16 mouse cellular contexts compared by ENCODE assay signal in the genomic region with DNA sequence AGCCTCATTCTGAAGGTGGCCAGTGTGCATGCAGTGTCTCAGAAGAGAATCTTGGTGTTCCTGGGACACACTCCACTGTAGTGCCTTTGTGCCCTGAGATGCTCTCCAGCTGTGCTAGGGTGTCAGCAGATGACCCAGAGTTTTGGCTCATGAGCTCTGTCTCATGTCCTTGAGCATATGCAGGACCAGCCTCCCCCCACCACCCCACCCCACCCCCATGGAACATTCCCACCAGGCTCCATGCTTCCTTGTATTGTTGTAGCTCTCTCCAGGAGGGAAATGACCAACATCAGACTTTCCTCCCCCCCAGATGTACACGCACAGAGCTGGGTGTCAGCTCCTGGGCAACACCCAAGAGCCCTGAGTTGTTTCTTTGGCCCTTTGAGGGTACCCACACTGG. TPM values are rescaled to one million over a fixed set of nuclear protein-coding genes. Genes with fewer than 3 reads are reported as not detected.
DNase-seq lines count a peak whose midpoint lies in the region; ATAC-seq and TF ChIP-seq lines count a peak whose summit lies in the region.
"Had no signal": no experiment of that assay in that cellular context is flagged by ENCODE, and none has a peak within 500 bp of the region (broad histone marks: within the 10 kb centered on the region; RNA-seq: fewer than 3 reads in every experiment).

No protein-coding gene starts in this region.

- WGBS in intestine, embryonic 16.5 days: 72% methylated on average over 1 of the region's 1 CpGs
- 87% methylated on average over 1 of the region's 1 CpGs for WGBS in intestine, postnatal 0 days
- 67% methylated on average over 1 of the region's 1 CpGs for WGBS in forebrain, postnatal 0 days
- 72% methylated on average over 1 of the region's 1 CpGs for WGBS in hindbrain, embryonic 10.5 days

- H3K9me3 ChIP-seq in intestine, embryonic 16.5 days (ENCODE audit: control insufficient read depth, low read length): no peaks in the 10 kb centered on the region
- H3K9me3 ChIP-seq in intestine, postnatal 0 days (ENCODE audit: control insufficient read depth): no peaks in the 10 kb centered on the region
- no peaks in the 10 kb centered on the region for H3K9me3 ChIP-seq in megakaryocyte, embryonic 14.5 days
- no peaks in the 10 kb centered on the region for H3K9me3 ChIP-seq in forebrain, postnatal 0 days (ENCODE audit: low read length)
- no peaks in the 10 kb centered on the region for H3K9me3 ChIP-seq in hindbrain, embryonic 10.5 days
- H3K9me3 ChIP-seq: embryonic facial prominence, embryonic 13.5 days; neural tube, embryonic 13.5 days had no signal

- H3K27ac ChIP-seq in intestine, embryonic 16.5 days (ENCODE audit: low read length): peak overlapping the region; percentile 30; the same call in 1 of the 2 replicates
- no peak overlapping the region for H3K27ac ChIP-seq in intestine, postnatal 0 days (ENCODE audit: low read depth, low read length)
- H3K27ac ChIP-seq in forebrain, postnatal 0 days (ENCODE audit: low read depth, low read length): no peak overlapping the region
- H3K27ac ChIP-seq in hindbrain, embryonic 10.5 days: no peak overlapping the region
- H3K27ac ChIP-seq: embryonic facial prominence, embryonic 13.5 days; neural tube, embryonic 13.5 days had no signal

- no peaks in the 10 kb centered on the region for H3K36me3 ChIP-seq in intestine, embryonic 16.5 days (ENCODE audit: control insufficient read depth, insufficient read depth, low read length)
- 0 out of 2 replicates have a peak, but pooled peaks cover 4% of the 10 kb centered on the region for H3K36me3 ChIP-seq in intestine, postnatal 0 days (ENCODE audit: control insufficient read depth, insufficient read depth)
- peaks cover 20% of the 10 kb centered on the region for H3K36me3 ChIP-seq in megakaryocyte, embryonic 14.5 days (replicated peaks; ENCODE audit: low read length)
- no peaks in the 10 kb centered on the region for H3K36me3 ChIP-seq in forebrain, postnatal 0 days (ENCODE audit: insufficient read depth)
- H3K36me3 ChIP-seq in hindbrain, embryonic 10.5 days: peaks cover 14% of the 10 kb centered on the region
- H3K36me3 ChIP-seq: embryonic facial prominence, embryonic 13.5 days; neural tube, embryonic 13.5 days had no signal

- H3K4me2 ChIP-seq in intestine, embryonic 16.5 days (ENCODE audit: low read depth, low read length): no peak overlapping the region
- H3K4me2 ChIP-seq in intestine, postnatal 0 days (replicated peaks; ENCODE audit: low read depth): no peak overlapping the region
- H3K4me2 ChIP-seq in forebrain, postnatal 0 days (ENCODE audit: low read depth): no peak overlapping the region
- H3K4me2 ChIP-seq: embryonic facial prominence, embryonic 13.5 days; neural tube, embryonic 13.5 days had no signal

- peak; percentile 46 for DNase-seq in kidney, postnatal 10 days
- DNase-seq in forebrain, postnatal 0 days: no peak
- no peak for DNase-seq in hindbrain, embryonic 10.5 days (ENCODE audit: low spot score)
- DNase-seq in embryo, embryonic 10 days (ENCODE audit: low spot score): no peak
- DNase-seq: B cell, adult 2 months; cerebellum, adult 9-10 months; midbrain, embryonic 14.5 days; right cerebral cortex, adult 18-20 months; thymus, postnatal 14 days had no signal

- TF ChIP-seq CTCF in intestine, postnatal 0 days (IDR thresholded peaks at IDR 0.05; ENCODE audit: low read depth): no peak
- no peak for TF ChIP-seq CTCF in forebrain, postnatal 0 days (IDR thresholded peaks at IDR 0.05; ENCODE audit: low read depth)

- no peaks in the 10 kb centered on the region for H3K27me3 ChIP-seq in intestine, embryonic 16.5 days (replicated peaks; ENCODE audit: control insufficient read depth, insufficient read depth, low read length)
- H3K27me3 ChIP-seq in intestine, postnatal 0 days (replicated peaks; ENCODE audit: control insufficient read depth, insufficient read depth, low read length): no peaks in the 10 kb centered on the region
- H3K27me3 ChIP-seq in megakaryocyte, embryonic 14.5 days (replicated peaks): no peaks in the 10 kb centered on the region
- H3K27me3 ChIP-seq in forebrain, postnatal 0 days (ENCODE audit: insufficient read depth, low read length): no peaks in the 10 kb centered on the region
- no peaks in the 10 kb centered on the region for H3K27me3 ChIP-seq in hindbrain, embryonic 10.5 days (ENCODE audit: insufficient read depth, poor library complexity, severe bottlenecking)
- H3K27me3 ChIP-seq: embryonic facial prominence, embryonic 13.5 days; neural tube, embryonic 13.5 days had no signal

- no peak; the same call in 1 of the 2 replicates for ATAC-seq in intestine, embryonic 16.5 days
- no peak for ATAC-seq in intestine, postnatal 0 days
- no peak for ATAC-seq in megakaryocyte, adult 5-6 weeks (ENCODE audit: poor library complexity, severe bottlenecking)
- ATAC-seq in forebrain, postnatal 0 days: no peak
- ATAC-seq: forebrain, embryonic 14.5 days had no signal

- no peak overlapping the region for H3K9ac ChIP-seq in intestine, embryonic 16.5 days (ENCODE audit: low read depth, low read length)
- H3K9ac ChIP-seq in intestine, postnatal 0 days (ENCODE audit: low read depth, low read length): no peak overlapping the region
- H3K9ac ChIP-seq in forebrain, postnatal 0 days: no peak overlapping the region
- H3K9ac ChIP-seq: embryonic facial prominence, embryonic 13.5 days; neural tube, embryonic 13.5 days had no signal

- no peaks in the 10 kb centered on the region for H3K4me1 ChIP-seq in intestine, embryonic 16.5 days (ENCODE audit: control insufficient read depth, insufficient read depth, low read length)
- H3K4me1 ChIP-seq in intestine, postnatal 0 days (replicated peaks; ENCODE audit: control insufficient read depth, insufficient read depth, low read length): no peaks in the 10 kb centered on the region
- H3K4me1 ChIP-seq in megakaryocyte, embryonic 14.5 days: peaks cover 81% of the 10 kb centered on the region
- H3K4me1 ChIP-seq in forebrain, postnatal 0 days (ENCODE audit: insufficient read depth): peaks cover 5% of the 10 kb centered on the region; the same call in 1 of the 2 replicates
- H3K4me1 ChIP-seq in hindbrain, embryonic 10.5 days (replicated peaks): peaks cover 41% of the 10 kb centered on the region

- no peak overlapping the region for H3K4me3 ChIP-seq in intestine, embryonic 16.5 days (ENCODE audit: low read length)
- no peak overlapping the region for H3K4me3 ChIP-seq in intestine, postnatal 0 days (ENCODE audit: low read depth, low read length)
- peak overlapping the region; percentile 19 for H3K4me3 ChIP-seq in megakaryocyte, embryonic 14.5 days (replicated peaks)
- no peak overlapping the region for H3K4me3 ChIP-seq in forebrain, postnatal 0 days (ENCODE audit: low read depth, low read length)
- no peak overlapping the region for H3K4me3 ChIP-seq in hindbrain, embryonic 10.5 days
- H3K4me3 ChIP-seq: embryonic facial prominence, embryonic 13.5 days; neural tube, embryonic 13.5 days had no signal

RNA-seq across cellular contexts. Expression of gene Rapgef1, which starts 19.9 kb away (rescaled TPM):
- polyA plus RNA-seq in intestine, embryonic 16.5 days (2015; fragmentation: Nextera tagmentation; extraction: Ambion mirVana): 7.9 and 8.1 TPM in 2 replicates
- 6.1 and 6.3 TPM in 2 replicates for polyA plus RNA-seq in intestine, postnatal 0 days (2015; fragmentation: Nextera tagmentation; extraction: Ambion mirVana)
- polyA plus RNA-seq in megakaryocyte, embryonic 14.5 days (2012; ENCODE audit: insufficient read depth, low replicate concordance): 13.8 and 14.5 TPM in 2 replicates
- 20.1 and 20.2 TPM in 2 replicates for total RNA-seq in megakaryocyte, adult 5-6 weeks (2015)
- 22.7 and 22.8 TPM in 2 replicates for total RNA-seq in megakaryocyte, adult 5-6 weeks (2017)
- 81.9 and 99.1 TPM in 2 replicates for total RNA-seq in forebrain, postnatal 0 days (2014; rRNA removed)
- polyA plus RNA-seq in forebrain, postnatal 0 days (2015; fragmentation: Nextera tagmentation; extraction: Ambion mirVana): 17.9 and 19.4 TPM in 2 replicates
- 13.5 and 16.0 TPM in 2 replicates for polyA plus RNA-seq in hindbrain, embryonic 10.5 days (2016; fragmentation: Nextera tagmentation; extraction: Ambion mirVana)
